Mouse (Mus musculus): Measurements from ENCODE around the gene C1qtnf6.

DNA sequence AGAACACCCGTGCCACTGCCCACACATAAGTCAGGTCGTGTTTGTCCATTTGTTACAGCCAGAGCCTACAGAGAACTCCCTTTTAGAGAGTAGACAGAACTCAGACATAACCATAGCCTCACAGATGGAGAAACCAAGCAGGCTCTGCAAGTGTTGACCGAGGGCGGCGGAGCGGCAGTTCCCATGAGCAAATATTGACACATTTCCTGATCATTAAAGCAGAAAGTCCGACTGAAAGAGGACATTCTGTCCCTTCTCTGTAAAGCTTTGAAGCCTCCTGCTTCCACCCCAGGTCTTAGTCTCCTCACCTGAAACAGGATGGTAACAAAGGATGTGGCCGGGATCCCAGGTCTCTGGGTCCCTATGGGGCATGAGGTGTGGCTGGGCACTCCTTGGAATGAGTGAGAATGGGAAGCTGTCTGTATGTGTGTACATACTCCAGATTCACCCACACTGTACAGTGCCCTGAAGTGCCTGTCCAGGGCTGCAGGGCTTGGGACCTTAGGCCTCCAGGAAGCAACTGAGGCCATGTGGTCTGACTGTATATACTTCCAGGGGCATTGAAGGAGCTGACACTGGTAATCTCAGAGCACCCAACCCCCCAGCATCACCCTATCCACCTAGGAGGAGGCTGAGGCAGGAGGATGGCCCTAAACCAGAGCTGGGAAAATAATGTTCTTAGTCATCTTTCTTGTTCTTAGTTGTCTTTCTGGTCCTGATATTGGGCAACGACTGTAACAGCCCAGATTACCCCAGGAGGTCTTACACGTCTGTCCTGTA, 1.5 kb upstream of the C1qtnf6 start:
- TF ChIP-seq GATA1 (IDR thresholded peaks at IDR 0.05; ENCODE audit: borderline replicate concordance, low read length) (no peak), FLI1 (IDR thresholded peaks at IDR 0.05; ENCODE audit: low read length) (no peak)
